Mouse (Mus musculus) urinary bladder, postnatal 36 days (tissue): ENCODE measurements around the gene Dph2.

Experiments
- DNase-seq, 2 experiments: peaks; one replicate each; pipeline ENCODE4 v3.0.0; 2022; ENCODE audit warnings: low spot score in 2 of 2, mixed read lengths in 1 of 2

Gene Dph2

DNA sequence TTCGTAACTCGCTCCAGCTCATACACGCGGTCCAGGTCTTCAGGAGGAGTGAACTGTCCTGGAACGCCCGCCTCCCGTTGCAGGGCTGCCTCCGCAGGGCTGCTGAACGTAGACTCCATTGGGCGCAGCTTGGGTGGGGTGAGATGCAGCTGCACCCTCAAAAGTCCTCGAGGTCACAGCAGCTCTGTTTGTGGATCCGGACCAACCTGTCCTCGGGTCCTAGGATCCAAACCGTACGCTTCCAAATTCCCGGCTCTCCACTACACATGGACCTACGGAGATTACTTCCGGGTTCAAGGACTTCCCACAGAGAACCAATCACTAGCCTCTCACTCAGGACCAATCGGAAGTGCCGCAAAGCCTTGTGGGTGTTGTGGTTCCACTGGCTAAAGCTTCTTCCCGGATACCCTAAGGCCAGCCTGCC is at the start of gene Dph2:
Gene Dph2, minus strand, starts transcription at position 295 of the 424 bp plus-strand sequence.
- DNase-seq = peak; percentile 59 to 78

DNA sequence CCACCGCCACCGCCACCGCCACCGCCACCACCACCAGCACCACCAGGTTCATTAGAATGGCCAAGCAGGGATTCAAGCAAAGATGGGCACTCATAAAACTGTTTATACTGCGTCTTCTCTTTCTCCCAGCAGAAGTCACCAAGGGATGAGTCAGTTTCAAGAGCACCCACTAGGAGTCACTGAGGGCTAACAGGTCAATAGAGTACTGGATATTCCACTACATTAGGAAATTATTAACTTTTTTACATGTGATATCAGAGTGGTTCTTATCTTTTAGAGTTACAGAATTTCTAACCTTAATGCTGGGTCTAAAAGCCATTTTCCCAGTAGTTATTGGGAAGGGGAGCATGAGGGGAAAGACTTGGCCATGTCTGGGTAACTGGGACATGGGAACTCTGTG is 45.1 kb upstream of the Dph2 start:
- no peak for DNase-seq

DNA sequence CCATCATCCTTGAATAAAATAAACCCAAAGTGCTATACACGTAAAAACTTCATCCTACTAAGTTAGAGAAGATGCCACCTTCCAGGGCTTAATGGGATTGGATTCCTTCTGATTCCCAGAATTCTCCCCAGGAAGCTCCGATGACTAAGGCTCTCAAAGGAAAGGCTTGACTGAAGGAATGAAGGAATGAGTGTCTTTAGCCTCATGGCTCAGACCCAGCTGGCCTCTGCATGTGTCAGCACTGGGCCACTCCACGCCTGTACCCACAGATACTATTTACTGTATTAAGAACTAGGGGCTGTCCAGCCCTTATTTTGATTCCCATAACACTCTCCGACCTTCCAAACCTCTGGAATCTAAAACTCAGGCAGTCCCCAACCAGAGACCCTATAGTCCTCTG is 42.2 kb upstream of the Dph2 start:
- DNase-seq = no peak

DNA sequence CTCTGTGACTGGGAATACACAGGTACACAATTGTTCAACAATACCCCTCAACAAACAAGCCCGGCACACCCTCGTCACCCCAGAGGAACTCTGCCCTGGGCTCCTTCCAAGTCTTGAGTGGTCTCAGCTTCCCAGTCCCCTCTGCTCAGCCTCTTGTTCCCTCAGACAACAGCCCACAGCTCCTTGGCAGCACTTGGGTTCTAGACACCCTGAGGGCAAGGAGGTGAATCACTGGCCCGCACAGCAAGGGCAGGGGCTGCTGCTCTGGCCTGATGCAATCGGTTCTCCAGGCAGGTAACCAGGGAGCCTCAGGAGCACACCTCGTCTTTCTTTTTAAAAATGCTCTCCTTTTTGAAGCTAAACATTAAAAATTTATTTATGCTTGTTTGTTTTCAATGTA is 41.4 kb upstream of the Dph2 start:
- no peak for DNase-seq

DNA sequence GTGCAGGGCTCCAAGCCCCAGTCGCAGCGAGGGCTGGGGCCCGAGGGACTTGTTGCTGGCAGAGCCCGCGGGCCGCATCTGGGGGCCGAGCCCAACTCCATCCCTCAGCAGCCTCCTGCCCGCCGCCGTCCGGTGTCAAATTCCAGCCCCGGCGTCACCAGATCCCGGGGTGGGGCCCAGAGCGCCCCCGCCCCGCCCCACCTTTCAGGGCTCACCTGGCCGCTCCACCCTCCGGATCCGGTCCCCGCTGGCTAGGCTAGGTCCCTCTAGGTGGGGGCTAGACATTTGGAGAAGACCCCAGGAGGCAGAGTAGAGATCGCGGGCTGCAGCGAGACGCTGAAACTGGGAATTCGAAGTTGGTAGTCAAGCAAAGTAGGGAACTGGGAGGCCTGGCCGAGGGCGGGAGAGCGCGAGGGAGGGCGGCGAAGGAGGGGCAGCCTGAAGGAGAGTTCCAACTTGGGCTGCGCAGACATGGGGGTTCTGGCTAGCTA is 37.6 kb upstream of the Dph2 start, which contains the start of gene Artn:
Gene Artn, minus strand, starts transcription at position 373 of the 491 bp plus-strand sequence.
- DNase-seq = peak; percentile 72

DNA sequence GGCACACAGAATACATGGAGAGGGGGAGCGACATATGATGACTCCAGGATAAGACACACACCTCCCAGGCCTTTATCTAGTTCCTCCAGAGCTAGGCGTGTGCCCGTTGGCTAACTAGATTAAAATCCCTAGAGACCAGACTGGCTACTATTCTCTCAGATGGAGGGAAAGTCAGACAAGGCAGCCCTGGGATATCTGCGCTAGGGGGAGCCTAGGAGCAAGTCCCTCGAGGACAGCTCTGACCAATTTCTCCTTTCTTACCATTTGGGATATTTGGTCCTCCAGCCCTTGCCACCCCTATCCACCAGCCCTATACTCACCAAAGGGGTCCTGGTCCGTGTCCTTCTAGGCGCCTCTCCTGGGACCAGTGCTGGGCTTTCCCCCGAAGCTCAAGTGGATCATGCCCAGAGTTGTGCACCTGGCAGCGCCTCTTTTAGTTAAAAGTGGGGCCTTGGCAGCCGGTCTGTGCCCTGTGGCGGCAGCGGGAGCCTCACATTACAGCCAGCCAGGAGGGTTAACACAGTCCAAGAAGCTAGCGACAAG is 36.9 kb upstream of the Dph2 start:
- peak; percentile 65 to 71 for DNase-seq

DNA sequence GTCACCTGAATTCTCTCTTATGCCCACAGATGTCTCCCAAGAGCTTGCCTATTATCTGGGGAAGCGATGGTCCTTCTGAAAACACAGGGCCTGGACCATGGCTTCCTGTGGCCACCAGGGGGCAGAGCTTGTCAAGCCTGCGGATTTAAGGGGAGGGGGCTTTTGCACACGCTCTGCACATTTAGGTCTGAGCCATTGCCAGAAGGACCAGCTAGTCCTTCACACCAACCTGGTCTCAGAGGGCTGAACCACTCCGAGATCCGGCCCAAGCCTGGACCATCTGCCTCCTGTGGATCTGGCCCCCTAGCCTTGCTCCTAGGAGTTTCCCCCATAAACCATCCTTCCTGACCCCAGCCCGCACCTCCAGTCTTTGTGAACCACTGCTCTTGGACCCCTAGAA is 36.4 kb upstream of the Dph2 start:
- no peak for DNase-seq

DNA sequence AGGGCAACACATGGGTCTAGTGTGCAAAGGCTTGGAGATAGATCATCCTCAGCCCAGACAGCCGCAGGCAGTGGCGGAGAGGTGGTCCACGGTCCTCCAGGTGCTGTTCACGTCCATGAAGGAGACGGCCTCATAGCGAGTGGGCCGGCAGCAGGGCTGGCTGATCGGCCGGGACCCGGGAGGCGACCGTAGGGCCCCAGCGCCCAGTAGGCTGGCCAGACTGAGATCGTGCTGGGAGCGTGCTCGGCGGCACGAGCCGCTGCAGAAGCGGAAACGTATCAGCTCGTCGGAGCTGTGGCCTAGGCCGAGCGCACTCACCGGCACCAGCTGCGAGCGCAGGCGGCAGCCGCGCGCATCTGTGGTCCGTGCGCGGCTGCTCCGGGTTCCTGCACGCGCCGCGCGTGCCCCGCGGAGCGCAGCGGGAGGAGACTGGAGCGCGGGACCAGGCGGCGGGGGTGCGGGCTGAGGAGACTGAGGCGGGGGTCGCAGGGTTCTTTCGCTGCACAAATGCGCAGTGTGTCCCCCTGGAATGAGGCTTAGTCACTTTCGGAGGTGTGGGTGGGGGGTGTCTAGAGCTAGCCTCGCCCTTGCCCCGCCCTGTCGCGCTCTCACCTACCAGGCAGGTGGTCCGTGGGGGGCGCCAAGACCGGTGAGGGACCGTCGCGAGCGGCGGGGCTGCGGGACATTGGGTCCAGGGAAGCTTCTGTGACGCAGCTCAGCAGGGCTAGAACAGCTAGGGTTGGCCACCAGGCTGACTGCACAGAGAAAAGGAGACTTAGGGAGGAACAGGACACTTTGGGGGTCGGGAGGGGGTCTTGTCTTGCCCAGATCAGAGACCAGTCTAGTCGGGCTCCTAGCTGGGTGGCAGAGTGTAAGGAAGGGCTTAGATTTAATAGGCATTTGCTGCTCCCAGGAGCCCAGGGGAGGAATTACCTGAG is 35.0 kb upstream of the Dph2 start:
- DNase-seq = no peak

DNA sequence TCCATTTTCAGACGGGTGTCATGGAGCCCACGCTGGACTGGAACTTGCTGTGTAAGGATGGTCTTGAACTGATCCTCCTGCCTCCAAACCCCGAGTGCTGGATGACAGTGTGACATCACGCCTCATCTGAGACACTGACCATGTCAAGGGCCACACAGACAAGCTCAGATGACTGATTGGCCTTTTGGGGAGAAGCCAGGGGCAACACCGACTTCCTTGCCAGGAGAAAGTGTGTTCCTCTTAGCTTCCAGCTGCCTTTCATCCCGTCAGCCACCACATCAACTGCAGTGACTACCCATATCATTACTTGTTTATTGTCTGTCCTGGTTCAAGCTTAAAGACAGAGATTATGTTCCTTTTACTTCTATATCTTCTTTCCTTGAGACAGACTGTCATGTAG is 33.1 kb upstream of the Dph2 start:
- no peak for DNase-seq

DNA sequence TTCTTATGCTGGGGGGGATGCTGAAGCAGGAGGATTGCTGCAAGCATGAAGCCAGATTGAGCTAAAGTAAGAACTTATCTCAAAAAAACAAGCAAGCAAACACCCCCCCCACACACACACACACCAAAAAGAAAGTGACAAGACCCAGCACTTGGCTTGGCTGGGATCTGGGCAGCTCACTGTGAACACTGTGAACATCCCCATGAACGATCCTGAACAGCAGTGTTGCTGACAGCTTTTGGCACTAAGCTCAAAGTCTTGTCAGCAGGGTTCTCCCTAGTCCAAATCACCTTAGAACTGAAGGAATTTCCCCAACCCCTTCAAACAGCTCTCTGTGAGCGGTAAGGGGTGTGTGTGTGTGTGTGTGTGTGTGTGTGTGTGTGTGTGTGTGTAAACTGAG is 31.6 kb upstream of the Dph2 start:
- DNase-seq = no peak

DNA sequence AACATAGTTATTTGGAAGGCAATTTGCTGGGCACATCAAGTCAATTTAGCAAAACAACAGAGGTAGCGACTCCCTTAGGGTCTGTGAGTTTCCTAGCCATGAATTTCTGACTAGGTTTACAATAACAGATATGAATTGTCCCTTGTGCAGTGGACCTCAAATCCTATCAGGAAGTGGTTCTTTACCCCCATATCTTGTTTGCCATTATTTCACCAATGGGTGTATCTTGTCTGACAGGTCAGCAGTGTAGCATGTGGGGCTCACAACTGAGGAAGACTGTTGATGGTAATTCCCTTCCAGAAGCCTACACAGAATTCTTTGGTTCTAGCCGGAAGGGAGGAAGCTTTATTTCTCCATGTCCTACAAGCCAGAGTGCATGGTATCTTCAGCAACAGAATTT is 29.5 kb upstream of the Dph2 start:
- no peak for DNase-seq

DNA sequence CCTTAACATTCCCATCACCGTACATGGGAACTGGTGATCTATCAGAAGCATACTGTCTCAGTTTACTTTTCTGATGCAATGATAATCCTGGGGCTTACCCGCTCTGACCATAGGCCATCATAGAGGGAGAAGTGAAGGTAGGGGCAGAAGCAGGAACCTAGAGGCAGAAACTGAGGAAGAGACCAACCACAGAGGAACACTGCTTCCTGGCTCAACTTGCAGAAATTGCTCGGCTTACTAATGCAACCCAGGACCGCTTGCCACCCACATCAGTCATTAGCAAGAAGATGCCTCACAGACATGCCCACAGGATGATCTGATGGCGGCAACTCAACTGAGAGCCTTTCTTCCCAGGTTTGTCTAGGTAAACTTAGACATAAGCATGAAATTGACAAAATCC is 26.9 kb upstream of the Dph2 start:
- DNase-seq = no peak

DNA sequence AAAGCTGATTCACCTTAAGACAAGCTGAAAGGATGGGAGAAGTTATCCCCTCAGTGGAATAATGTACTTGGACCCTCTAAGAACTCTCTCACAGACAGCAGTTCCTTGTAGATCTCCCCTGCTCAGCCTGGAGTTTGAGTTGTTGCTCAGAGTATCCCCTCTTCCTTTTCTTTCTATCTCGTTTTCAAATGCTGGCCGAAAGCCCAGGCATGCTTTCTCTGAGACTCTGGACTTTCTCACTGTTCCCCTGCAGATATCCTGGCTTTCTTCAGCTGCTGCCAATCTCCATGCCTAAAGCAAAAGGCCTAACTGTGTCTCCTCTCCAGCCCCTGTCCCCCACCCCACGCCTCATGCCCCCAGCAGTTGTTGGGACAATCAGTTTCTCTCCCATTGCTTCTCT is 26.4 kb upstream of the Dph2 start:
- no peak for DNase-seq

DNA sequence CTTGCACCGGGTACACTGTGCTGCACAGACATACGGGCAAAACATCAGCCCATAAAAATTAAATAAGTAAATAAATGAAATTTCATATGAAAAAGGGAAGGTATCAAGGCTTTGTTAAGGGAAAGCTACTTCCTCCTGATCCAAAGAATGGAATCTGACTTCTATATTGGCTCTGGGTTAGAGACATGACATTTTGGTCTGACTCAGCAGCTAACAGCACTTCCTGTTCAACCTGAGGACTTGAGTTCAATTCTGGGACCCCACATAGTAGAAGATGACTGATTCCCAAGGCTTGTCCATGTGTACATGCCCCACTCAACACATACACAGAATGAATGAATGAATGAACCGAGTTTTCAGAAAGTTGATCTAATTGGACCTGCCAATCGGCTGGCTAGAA is 26.0 kb upstream of the Dph2 start:
- DNase-seq = no peak

DNA sequence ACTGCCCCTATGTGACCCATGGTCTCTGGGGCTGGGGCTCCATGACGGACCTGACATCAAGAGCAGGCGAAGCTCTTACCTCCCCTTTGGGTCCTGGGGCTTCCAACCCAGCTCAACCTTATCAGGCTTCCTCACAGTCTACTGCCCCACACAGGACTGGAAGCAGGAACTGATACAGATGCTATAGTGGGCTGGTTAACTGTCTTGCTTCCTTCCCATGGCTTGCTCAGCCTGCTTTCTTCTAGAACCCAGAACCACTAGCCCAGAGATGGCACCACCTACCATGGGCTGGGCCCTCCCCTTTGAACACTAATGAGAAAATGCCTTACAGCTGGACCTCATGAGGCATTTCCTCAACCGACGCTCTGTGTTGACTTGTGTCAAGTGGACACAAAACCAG is 25.6 kb upstream of the Dph2 start:
- no peak for DNase-seq

DNA sequence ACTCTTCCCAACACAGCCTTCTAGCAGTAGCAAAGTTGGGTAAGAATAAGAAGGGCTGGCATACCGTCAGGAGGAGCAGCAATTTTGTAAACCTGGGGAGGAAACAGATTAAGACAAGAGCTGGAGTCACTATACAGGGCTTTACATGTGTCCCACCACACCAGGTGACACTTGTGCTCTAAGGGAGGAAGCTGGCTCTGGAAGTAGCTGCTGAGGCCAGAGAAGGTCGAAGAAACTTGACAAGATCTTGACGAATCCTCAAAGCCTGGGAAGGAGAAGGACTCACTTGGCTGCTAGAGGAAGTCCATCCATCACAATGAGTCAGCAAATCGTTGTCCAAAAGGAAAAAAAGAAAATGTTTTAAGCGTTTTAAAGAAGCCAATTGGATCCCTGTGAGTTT is 24.6 kb upstream of the Dph2 start:
- DNase-seq = no peak

DNA sequence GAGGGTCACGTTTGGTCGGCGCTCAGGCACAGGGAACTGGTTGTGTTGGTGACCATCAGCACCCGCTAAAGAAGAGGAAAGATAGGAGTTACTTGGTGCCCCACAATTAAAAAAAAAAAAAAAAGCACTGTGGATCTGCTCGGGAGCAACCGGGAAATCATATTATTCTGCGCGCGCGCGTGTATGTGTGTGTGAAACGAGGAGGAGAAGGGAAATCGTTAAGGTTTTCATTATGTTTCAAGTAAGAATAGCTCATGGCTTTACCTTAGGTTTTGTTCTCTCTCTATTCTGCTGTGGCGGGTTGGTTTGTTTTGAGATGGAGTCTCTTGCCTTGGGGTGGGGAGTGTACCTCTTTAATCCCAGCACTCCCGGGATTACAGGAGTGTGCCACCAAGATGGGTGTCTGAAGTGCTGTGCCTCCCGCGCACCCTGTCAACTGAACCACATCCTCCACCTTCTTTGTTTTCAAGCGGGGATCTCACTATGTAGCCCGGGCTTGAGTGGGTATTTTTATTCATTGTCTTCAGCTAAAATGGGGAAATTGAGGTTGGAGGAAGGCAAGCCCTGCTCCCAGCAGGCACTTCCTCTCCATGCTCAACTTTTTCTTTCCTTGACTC is 23.8 kb upstream of the Dph2 start:
- no peak for DNase-seq

DNA sequence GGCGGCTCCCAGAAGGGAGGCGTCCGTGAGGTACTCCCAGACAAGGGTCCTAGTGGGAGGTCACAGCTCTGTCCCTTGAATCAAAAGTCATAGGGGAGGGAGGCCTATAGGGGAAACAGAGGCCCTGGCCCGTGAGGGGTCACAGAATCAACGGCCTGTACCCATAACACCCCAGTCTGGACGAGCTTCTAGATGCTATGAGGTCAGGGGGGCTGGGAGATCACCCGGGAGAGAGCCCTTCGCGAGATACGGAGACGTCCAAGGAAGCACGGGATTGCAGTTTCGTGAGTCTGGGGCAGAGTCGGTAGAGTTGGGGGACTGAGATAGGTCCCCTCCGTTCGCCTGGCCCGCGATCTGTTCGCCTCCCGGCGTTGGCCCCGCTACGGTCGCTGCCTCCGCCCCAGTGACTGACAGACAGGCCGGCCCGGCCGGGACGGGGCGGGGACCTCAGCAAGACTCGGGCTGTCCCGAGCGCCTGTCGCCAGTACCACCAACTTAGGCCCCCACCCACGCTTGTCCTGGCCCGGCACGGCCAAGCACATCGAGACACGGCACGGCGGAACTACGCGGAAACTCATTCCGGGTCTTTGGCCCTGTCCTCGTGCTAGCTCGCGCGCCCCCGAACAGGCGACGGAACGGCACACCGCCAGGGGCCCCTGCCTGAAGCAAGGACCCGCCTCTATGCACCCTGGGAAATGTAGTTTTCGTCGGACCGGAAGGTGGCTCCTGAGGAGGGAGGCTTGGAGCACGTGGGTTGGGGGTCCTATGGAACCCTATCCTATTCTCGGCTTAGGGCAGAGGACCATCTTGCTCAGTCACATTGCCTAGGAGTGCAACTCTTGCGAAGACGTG is 23.0 kb upstream of the Dph2 start, which contains the start of gene Ipo13:
Gene Ipo13, minus strand, starts transcription at position 409 of the 852 bp plus-strand sequence.
- peak; percentile 90 to 95 for DNase-seq

DNA sequence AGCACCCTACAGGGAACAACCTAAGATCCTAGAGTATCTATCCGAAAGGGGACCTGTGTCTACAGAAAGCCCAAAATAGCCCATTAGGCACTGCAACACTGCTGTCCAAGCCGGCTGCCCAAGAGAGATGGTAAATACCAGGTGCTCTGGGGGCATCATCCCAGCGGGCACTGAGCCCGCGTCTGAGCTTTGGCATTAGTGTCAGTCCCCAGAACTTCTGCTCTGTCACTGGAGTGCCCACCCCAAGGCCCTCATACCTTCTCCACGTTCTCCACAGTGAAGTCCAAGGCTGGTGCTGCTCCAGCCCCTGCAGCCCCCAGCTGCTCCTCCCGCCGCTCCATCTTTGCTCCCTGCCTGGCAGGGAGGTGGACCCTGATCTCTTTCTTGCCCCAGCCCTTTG is 22.2 kb upstream of the Dph2 start:
- no peak for DNase-seq

DNA sequence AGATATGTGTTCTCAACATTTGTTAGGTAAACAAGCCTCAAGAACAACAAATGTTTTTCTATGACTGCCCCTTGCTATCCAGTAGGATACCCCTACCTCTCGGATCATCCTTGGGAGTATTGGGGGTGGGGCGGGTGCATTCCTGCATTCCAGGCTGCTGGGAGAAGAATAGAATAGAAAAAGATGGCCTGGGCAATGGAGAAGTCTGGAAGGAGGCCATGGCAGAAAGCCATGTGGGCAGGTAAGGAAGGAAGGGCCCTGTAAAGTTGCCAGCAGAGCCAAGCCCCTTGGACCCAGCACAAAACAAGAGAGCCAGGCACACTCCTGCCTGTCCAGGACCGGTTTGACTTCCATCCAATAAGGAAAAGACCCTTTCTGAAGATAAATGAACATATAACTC is 21.6 kb upstream of the Dph2 start:
- no peak for DNase-seq

DNA sequence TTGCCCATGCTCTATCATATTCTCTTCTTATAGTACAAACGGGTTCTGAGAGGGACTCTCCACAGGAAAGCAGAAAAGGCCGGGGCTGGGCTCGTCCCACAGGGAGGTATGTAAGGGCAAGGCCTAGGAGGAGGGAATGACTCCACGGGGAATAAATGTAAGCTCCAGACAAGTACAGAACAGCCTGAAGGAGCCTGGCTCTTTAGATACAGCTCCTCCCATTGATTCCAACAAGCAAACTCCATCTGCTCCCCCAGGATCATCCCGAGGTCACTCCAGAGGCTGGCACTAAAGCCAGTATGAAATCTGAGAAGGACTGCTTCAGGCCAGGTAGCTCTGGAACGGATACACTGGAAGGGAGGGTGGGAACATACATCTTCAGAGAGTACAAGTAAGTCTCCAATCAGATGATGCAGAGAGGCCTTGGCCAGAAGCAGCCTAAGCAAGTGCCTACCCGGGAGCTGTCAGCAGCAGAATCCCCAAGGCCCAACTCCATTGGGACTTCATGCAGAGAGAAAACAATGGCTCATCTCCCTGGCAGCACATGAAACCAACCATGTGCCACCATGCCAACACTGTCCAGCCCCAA is 20.9 kb upstream of the Dph2 start:
- DNase-seq = no peak
